Mouse (Mus musculus): ENCODE results near the gene H2-Q2.

DNA sequence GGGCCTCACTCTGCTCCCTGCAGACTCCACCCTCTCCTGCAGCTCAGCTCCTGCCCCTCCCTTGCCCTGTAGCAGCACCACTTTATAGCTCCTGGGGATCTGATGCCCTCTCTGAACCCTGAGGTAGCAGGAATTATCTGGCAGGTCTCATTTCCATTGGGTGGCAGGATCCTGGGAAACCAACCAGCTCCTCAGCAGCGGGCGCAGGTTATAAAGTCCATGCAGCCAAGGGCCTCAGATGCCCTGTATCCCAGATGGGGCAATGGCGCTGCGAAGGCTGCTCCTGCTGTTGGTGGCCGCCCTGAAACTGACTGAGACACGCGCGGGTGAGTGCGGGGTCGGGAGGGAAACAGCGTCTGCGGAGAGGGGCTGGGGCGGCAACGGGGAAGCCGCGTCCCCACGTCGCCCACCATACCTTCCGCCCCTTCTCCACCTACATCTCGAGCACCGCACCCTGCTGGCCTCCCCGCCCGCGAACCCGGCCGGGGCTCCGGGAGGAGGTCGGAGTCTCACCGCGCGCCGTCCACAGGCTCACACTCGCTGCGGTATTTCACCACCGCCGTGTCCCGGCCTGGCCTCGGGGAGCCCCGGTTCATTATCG, at the start of gene H2-Q2:
- no peak for TF ChIP-seq CTCF (IDR thresholded peaks at IDR 0.05; ENCODE audit: insufficient read depth, low read length)
- no peak for TF ChIP-seq POLR2A (IDR thresholded peaks at IDR 0.05; ENCODE audit: borderline replicate concordance, extremely low read depth, low read depth, low read length)

All from lung, adult 2 months (tissue).